Mouse (Mus musculus) effector memory CD4-positive, alpha-beta T cell, adult 7 months (primary cell): ENCODE data around the gene Uchl5. TPM values are rescaled to one million over a fixed set of nuclear protein-coding genes. Genes with fewer than 3 reads are reported as not detected.

Experiments
- polyA plus RNA-seq: library from polyadenylated mRNA; unstranded; fragments of 100-300 nt; shearing (Covaris generic); gene quantifications from one replicate; pipeline ENCODE4 v1.2.1, GENCODE M21; 2017

Gene Uchl5
- 68.3 TPM for polyA plus RNA-seq

DNA sequence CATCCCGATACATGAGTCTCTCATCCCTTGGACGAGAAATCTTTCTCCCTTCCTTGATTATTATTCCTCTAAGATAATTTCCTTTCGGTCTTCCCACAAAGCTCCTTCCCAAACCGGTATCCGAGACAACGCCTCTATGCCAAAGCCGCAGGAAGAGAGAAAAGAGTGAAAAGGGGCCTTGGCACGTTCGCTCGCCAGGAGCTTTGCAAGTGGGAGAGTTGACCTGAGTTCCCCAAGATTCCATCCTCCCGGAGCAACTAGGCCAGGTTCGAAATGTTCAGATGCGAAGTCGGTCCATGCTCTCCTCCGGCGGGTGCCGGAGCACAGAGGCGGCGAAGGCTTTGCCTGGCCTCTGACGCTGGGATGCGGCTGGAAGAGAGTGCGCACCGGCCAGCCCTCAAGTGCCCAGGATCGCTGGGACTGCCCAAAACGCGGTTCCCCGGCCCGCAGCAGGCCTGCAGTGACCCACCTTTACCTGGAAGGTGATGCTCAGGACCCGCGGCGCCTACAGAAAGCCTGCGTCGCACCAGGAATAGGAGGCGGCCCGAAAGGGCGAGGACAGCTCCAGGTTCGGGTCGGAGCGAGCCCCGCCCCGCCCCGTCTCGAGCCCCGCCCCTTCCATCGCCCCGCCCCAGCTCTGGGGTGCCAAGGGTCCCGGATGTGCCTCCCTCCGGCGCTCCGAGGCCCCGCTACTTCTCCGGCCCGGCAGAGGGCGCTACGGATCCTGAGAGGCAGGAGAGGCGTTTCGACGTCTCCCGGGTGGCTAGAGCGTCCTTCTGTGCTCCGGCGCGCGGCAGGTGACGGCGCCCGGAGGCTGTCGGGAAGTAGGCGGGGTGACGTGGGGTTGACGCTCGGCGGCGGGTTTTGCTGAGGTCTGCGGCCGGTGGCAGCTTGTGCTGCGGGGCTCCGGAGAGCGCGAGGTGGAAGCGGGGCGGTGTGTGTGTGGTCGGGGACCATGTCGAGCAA lies at the start of gene Uchl5, which contains the start of gene Trove2:
TSS of gene Uchl5 (plus strand) at position 827 of the 966 bp plus-strand sequence.
TSS of gene Trove2 (minus strand) at position 623 of the 966 bp plus-strand sequence.

Other genes with a start within 250 kb of the Uchl5 start
- gene B3galt2, start 136.6 kb upstream of the Uchl5 start, polyA plus RNA-seq: 0.43 TPM
- gene Cdc73, start 74.4 kb upstream of the Uchl5 start, polyA plus RNA-seq: 85.8 TPM
- gene Glrx2, start 60.9 kb upstream of the Uchl5 start, polyA plus RNA-seq: 37.1 TPM
- 2.4 TPM for gene Trove2, start 204 bp upstream of the Uchl5 start, polyA plus RNA-seq
- 245 TPM for gene Rgs2, start 226.9 kb downstream of the Uchl5 start, polyA plus RNA-seq